Mouse (Mus musculus) erythroblast, embryonic 14.5 days (primary cell): Measurements from ENCODE around the gene Grk4.

Source experiments
- GATA1 ChIP-seq: IDR thresholded peaks from 2 replicates; pipeline ENCODE4 v1.6.1; 2012; ENCODE audit warnings: low read length, inconsistent platforms, mixed read lengths
- TAL1 ChIP-seq: IDR thresholded peaks from 3 replicates; pipeline ENCODE4 v1.6.1; 2012; ENCODE audit warnings: low read length, inconsistent platforms, mixed read lengths

DNA sequence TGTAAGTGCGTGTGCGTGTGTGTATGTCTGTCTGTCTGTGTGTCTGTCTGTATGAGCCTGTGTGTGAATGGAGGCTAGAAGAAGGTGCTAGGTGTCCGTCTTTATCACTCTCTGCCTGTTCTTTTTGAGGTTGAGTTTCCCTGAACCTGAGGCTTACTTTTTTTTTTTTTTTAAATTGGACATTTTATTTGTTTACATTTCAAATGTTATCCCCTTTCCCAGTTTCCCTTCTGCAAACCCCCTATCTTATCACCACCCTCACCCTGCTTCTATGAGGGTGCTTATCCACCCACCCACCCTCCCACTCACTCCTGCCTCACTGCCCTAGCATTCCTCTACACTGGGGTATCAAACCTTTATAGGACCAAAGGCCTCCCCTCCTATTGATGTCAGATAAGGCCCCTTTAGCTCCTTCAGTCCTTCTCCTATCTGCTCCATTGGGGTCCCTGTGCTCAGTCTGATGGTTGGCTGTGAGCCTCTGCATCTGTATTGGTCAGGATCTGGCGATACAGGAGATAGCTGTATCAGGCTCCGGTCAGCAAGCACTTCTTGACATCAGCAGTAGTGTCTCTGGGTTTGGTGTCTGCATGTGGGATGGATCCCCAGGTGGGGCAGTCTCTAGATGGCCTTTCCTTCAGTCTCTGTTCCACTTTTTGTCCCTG is 140.2 kb downstream of the Grk4 start:
- no peak for TF ChIP-seq TAL1
- TF ChIP-seq GATA1, result no peak
